Mouse (Mus musculus) v-Abl transformed pro-B cells (cell line): ENCODE data around the gene Lrrc72.

Experiments used
- in situ Hi-C, 2 experiments: fragments of 400-800 bp; cut with MboI; formaldehyde crosslinking; loops; one replicate each; pipeline ENCODE4 v1.15.1; 2025; ENCODE audit not compliant: unreplicated experiment in 2 of 2

The Lrrc72 gene

DNA sequence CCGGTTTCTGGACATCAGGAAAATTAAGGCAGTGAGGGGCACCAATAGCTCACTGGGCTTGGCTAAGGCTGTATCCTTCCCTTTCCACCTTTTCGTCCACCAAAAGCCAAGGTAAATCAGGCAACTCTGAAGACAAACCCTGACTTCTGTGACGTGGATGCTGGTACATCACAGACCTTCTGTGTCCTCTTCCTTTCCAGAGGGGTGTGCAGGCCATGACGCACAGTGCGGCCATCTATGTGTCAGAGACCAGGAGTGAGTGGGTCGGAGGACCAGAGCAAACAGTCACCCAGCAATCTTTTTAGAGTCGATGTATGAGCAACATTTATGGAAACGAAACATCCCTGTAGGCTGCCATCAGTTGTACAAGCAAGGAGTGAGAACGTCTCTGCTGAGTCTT, at the start of gene Lrrc72:
TSS of gene Lrrc72 (minus strand) at position 101 of the 400 bp plus-strand sequence.
- in situ Hi-C loops: no loop called here

DNA sequence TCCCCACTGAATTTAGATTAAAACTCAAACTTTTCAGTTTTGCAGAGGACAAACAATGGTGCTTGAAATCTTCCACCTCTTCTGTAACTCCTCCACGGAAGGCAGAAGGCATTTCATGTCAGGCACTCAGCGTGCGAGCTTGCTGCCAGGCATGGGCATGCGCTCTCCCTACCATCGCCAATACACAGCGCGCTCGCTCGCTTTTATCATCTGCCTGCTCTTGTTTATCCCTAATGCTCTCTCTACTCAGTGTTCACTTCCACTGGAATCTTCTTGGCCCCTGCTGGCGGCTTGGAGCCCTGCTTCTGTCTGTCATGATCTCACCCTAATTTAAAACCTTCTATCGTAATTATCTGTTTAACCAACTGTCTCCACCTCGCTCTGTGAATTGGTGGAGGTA, 49.1 kb upstream of the Lrrc72 start:
- in situ Hi-C loops: loop anchor here in 1 of 2 experiments (25.0 kb wide), 1 partner anchor 635 kb away; no protein-coding TSS in a partner anchor

DNA sequence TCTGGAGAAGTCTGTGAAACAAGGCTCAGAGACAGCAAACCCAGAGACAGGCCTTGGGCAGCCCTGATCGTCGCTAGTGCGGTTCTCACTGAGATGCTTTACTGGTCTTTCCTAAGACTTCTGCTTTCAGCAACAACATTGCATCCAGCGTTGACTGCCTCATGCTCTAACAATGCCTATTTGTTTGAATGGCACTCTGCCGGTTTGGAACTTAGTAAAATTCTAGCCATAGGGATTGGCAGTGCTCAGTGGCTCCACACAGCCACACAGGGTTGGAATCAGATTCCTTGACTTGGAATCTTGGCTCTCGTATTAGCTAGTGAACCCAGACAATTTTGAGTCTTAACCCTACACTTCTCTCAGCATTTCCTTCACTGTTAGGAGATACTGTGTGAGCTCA, 38.1 kb upstream of the Lrrc72 start:
- in situ Hi-C loops: no loop called here

DNA sequence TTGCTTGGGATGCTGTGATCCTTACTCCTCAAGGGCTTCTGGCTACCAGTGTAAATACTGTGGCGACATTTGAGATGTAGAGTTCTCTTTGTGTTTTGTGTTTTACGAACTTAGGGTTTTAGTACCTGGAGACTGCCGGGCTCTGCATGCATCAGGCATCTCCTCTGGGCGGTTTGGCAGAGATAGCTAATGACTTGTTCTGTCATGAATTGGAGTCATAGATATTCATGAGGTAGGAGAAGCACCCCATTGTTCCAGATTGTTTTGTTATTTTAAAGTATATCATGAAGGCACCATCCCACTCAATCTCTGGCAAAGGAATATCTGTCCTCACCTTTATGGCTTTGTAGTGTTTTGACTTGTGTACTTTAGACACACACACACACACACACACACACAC, 37.3 kb upstream of the Lrrc72 start:
- in situ Hi-C loops: no loop called here

DNA sequence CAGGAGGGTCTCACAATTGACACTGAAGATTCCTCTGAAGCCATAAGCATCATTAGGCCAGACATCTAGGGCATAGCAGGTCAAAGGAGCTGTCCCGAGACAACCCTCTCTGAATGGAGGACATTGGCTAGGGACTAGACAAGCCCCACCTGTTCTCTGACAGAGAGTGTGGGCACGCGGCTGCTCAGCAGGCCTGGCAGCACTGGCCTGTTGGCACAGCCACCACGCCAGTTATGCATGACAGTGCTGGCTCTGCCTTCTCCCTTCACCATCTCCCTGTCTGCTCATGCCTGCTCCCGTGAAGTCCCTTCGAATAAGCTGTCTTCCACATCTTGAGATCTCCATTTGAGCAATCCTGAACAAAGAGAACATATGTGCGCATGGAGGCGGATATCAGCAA, 36.4 kb upstream of the Lrrc72 start:
- in situ Hi-C loops: no loop called here

DNA sequence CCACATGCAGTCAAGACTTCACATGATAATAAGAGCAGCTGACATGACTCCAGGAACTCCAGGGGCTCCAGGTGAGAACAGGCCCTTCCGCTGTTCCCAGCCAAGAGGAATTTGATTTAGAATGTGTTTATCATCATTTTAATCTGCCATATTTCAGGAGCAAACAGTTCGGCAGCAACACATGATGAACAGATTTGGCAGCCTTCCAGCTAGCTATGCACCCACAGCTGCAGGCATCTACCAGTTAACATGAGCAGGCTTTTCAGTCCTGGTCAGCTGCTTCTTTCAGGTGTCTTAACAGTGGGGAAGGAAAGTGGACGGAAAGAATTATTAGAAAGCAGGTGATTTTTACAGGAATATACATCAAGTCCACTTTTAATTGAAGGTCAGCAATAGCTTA, 21.6 kb upstream of the Lrrc72 start:
- in situ Hi-C loops: no loop called here

DNA sequence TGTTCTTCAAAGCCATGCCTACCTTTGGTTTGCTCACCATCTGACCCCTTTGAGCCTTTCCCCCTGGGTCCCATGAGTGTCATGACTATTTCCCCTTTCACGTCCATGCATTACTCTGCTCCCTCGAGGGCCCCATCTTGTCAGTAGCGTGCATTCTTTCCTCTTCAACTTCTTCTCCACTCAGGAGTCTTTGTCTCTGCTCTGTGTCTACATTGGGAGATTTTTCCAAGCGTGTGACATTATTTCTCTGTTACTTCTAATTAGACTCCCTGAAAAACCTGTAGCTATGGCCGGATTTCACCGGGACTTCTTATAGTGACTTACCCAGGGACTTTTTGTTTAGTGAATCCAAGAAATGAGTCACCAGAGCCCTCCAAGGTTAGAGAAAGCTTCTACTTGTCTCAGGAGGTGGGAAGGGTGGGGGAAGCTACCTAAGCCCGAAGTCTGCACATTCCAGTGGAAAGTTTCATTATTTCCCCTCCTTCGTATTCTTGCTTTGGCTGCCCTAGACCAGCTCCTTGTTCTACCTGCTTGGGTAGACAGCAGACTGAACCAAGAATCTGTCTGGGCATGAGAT, 14.6 kb upstream of the Lrrc72 start:
- in situ Hi-C loops: no loop called here

DNA sequence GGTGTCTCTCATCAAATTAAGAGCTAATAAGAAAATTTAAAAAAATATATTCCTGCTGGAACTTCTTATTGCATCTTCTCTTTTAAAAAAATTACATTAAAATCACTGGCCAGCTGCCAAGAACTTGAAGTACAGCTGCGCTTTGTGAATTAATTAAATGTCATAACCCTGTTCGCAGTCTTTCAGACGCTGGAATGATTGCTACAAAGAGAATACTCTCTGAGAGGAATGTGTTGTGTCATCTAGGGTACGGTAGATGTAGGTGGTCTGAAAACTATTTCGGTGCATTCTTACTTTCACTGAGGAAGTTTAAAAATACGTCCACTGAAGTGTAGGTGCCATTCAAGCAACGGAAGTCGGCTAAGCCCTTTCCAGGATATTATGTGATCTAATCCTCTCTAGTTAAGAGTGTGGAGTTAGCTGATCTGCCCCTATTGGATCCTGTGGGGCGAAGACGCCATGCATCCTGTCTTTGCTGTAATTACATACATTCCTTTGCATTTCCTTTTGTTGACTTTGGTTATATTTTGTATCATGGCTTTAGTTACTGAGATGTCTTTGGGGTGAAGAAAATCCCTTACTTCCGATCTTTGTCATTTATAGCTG, 9.0 kb upstream of the Lrrc72 start:
- in situ Hi-C loops: no loop called here

DNA sequence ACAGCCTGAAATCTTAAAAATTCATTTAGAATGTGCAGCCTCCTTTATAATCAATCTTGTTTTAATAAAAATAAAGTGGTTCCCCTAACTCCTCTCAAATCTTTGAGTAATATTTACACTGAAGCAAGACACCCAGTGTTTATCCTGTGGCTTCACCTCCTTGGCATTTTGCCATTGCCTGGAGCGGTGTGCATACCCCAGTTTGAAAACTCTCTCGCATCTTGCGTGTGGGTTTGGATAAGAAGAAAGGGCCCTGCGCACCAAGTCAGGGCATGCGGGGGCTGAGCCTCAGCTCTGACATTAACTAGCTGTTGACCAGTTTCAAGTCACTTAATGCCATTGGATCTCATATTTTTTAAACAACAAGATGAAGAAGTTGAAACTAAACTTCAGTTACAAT, 2.2 kb upstream of the Lrrc72 start:
- in situ Hi-C loops: no loop called here

DNA sequence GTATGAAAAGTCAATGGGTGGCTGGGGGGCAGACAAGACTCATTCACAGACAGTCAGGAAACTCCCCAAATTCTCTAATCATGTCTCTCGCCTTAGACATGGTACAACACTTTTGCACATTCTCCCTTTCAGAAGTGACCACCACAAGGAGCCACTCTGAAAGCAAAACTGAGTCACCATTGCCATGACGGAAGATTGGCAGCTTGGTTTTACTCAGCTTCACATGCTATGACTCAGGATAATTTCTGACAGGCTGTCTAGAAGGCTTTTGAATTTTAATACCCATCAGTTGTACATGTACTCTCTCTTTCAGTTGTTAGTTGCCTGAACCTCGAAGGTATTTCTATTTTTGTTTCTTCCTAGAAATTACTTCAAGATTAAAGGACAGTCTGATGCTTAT, 12.0 kb downstream of the Lrrc72 start:
- in situ Hi-C loops: no loop called here

DNA sequence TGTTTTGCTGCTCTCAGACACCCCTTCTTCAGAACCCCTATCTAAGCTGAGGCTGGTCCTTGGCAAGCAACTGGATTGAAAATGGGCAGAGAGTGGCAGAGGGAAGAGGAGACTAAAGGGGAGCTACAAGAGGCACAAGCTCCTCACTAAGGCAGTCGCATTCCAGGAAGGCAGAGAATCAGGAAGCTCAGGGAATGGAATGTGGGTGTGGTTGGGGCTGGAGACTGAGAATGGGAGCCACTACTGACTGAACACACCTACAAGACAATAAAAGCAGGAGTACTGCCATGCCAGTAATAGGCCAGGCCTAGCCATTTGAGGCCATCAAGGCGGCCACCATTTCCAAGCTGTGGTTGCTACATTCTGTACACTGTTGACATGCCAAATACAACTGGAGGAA, 21.8 kb downstream of the Lrrc72 start:
- in situ Hi-C loops: no loop called here

DNA sequence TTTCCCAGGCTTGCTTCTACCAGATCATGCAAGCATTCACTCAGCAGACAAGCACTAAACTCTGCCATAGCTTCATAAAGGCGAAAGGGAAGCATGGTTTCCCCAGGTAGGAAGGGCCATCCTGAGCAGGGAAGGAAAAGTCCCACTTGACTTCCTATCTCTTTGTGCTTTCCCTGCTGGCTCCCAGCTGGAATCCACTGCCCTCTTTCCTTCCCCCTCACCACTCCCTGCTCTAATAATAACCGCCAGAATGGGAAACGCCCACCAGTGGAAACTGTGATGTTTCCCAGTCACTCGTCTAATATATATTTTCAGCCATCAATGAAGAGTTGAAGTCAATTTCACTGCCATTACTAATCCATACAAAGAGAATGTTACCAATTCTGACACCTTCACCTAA, 28.8 kb downstream of the Lrrc72 start:
- in situ Hi-C loops: loop anchor here in 1 of 2 experiments (25.0 kb wide), 2 partner anchors 713 to 1888 kb away; no protein-coding TSS in a partner anchor

DNA sequence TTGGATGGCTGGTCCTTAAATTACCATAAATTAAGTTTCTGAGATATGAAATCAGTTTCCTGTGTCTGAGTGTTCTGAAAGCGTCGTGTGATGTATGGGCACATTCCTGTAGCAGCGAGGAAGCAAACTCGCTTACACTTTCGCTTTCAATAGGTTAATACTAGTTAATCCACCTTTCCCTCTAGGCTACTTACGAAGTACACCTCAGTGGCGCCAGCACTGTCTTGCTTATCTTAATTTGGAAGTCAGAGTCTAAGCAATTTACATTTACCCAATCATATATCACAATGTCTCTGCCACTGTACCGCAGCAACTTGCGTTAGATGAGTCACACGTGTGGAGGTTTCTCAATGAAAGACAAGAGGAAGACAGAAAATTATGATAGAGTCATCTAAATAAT, 36.3 kb downstream of the Lrrc72 start:
- in situ Hi-C loops: loop anchor here (5.0 to 25.0 kb wide), 13 partner anchors 98 to 1895 kb away; partner anchors contain the start of genes Sostdc1 (in 1 of the 2) and Tspan13 (in 1 of the 2)

DNA sequence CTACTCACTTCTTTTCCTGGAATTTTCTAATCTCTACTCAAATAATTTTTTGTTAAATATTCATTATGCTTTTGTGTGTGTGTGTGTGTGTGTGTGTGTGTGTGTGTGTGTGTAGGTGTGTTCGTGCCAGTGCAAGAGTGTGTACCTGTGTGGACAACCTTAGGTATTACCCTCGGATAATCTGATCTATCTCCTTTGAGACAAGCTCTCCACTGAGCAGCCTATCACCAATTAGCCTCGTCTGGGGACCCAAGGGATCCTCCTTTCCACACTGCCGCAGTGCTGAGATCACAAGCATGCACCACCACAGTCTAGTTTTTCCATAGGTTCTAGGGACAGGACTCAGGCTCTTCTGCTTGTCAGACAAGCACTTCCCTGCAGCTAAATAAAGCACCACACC, 37.0 kb downstream of the Lrrc72 start:
- in situ Hi-C loops: loop anchor here (5.0 to 25.0 kb wide), 13 partner anchors 99 to 1896 kb away; partner anchors contain the start of genes Sostdc1 (in 1 of the 2) and Tspan13 (in 1 of the 2)

DNA sequence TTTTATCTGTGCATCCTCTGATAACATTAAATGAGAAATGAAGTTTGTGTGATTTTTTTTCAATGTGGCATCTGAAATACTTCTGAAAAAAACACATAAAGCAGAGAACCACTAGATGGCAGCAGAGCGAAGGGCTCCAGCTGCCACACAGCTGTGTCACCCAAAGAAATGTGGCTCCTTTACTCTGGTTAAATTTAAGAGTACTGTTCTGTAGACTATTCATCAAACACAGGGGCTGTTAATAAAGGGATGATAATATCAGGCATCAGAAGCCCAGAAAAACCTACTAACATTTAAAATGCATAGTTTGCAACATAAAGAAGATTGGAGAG, 38.1 kb downstream of the Lrrc72 start:
- in situ Hi-C loops: loop anchor here (5.0 to 25.0 kb wide), 13 partner anchors 100 to 1897 kb away; partner anchors contain the start of genes Sostdc1 (in 1 of the 2) and Tspan13 (in 1 of the 2)

DNA sequence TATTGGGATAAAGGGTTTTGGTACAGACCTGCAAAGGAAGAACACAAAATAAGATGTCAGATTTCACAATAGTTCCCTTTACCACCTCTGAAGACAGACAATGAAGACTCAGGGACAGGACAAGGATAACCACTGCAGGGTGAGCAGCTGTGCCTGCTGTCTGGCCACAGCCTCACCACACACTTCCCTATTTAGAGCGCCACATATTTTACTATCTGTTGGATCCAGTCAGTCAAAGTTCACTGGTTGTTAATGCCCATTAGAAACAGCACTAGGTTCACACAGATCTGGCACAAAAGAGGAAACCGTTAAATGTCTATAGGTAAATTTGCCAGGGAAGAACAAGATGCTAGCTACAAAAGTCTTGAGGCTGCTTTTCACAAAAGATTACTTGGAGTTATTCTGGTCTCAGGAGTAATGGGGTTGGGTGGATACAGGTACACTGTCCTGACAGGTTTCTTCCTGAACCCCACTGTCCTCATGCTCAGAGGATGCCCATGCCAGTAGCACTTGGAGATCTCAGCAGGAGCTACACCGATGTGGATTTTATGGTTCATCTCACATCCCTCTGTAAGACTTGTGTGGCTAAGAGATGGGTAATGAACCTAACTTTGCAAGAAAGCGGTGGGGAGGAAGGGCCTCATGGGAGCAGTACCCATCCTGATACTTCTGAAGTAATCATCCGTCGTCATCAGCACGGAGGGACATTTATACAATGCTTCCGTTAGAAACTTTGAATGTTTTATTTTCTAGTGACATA, 38.6 kb downstream of the Lrrc72 start:
- in situ Hi-C loops: loop anchor here (5.0 to 25.0 kb wide), 17 partner anchors 57 to 1903 kb away; partner anchors contain the start of genes Tspan13 (in 2 of the 2), Ankmy2 (in 1 of the 2), Bzw2 (in 1 of the 2) and Sostdc1 (in 1 of the 2)

DNA sequence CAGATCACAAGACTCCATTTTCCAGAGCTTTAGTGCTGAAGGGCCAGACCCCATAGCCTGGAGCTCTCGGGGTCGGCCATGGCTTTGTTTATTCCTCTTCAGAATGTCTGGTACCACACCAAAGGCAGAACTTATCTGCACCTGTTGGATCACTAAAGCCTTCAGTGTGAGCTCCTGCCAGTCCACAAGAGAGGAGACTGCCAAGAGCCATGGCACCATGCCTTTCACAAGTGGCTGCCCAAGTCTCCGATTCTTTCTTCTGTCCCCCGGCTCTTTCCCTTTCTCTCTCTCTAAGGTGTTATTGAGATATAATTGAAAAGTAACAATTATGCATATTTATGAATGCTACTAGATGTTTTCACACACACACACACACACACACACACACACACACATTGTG, 43.1 kb downstream of the Lrrc72 start:
- in situ Hi-C loops: loop anchor here (5.0 to 25.0 kb wide), 15 partner anchors 53 to 1907 kb away; partner anchors contain the start of genes Tspan13 (in 2 of the 2), Ankmy2 (in 1 of the 2), Bzw2 (in 1 of the 2) and Sostdc1 (in 1 of the 2)

DNA sequence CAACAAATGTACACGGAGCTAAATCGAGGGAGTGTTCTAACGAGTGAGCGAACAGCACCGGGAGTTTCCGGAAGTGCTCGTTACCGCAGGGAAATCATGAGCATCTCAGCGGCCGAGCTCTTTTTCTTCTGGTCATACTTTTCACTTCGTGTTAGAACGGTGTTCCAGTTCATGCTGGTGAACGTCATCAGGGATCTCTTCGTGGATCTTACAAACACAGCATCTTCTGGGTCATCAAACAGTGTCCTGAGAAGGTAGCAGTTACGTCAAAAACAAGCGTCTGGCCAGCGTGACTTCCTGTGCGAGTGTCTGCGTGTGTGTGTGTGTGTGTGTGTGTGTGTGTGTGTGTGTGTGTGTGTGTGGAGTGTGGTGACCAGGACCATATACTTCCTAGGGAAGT, 44.7 kb downstream of the Lrrc72 start:
- in situ Hi-C loops: loop anchor here in 1 of 2 experiments (25.0 kb wide), 2 partner anchors 729 to 1904 kb away; no protein-coding TSS in a partner anchor

DNA sequence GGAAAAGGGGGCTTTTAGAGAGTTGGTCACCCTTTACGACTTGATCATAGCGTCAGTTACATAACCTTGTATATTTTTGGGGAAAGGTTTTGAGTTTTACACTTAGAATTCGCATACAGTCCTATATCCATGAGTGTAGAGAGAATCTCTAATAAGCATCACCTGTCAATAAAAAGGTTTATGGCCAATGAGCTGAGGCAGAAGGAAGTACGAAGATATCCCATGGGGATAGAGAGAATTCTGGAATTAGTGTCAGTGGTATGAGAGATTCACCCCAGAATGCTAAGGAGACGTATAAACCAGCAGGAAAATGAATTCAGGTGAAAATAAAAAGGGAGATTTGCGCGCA, 45.4 kb downstream of the Lrrc72 start:
- in situ Hi-C loops: loop anchor here in 1 of 2 experiments (25.0 kb wide), 2 partner anchors 730 to 1905 kb away; no protein-coding TSS in a partner anchor

DNA sequence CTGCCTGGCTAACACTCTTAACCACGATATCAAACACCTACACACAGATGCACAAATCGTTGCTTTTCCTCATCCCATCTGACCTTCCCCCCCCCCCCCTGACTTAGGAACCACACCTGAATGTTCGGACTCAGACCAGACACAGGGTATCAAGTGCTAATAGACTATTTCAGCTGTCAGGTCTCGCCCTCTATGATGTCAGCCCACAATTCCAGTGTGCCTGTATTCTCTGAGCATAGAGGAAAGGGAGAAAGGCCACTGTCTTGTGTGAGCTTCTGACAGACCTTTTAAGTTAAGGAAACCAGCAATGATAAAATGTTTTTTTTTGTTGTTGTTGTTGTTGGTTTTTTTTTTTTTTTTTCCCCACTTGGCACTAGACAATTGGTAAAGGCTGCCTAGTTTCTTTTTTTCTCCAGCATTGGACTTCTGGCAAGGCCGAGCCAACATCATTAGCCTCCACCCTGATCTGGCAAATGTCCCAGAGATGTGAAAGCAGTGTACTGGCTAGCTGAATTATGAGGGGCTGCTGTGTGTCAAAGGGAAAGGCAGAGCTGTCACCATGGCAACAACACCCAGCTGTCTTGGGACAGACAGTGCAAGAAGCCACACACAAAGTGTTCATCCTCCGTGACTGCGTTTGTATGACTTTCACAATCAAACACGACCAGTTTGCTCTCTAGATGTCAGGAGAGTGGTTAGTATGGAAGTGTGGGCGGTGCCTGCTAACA, 46.0 kb downstream of the Lrrc72 start:
- in situ Hi-C loops: loop anchor here in 1 of 2 experiments (25.0 kb wide), 2 partner anchors 730 to 1905 kb away; no protein-coding TSS in a partner anchor
